Mouse (Mus musculus) heart, embryonic 12.5 days (tissue): ENCODE measurements at regions not wholly inside any gene's neighbourhood (a gene's known extent, or its start where the extent isn't known, plus 50 kb on each side); places are given as distances from the start of the nearest gene placed in this dataset.

Experiments
- ATAC-seq: fragments of 200-750 bp; cut with Nextera tagmentation; 2 replicates; pipeline ENCODE4 v1.8.0; 2017; ENCODE audit warnings: moderate TSS enrichment, moderate library complexity; ENCODE audit not compliant: insufficient number of reproducible peaks, low FRiP score
- H3K27ac ChIP-seq: fragments of 300-500 bp; sonication (generic); 2 replicates; pipeline ENCODE4 v1.5.1; 2016; ENCODE audit warnings: mild to moderate bottlenecking, moderate library complexity; ENCODE audit not compliant: poor library complexity, severe bottlenecking
- H3K27me3 ChIP-seq: fragments of 300-500 bp; sonication (generic); replicated peaks from 2 replicates; pipeline ENCODE4 v1.6.1; 2016; ENCODE audit warnings: mild to moderate bottlenecking, moderate library complexity
- H3K36me3 ChIP-seq: fragments of 300-500 bp; sonication (generic); 2 replicates; pipeline ENCODE4 v1.6.1; 2016; ENCODE audit warnings: mild to moderate bottlenecking, moderate library complexity
- H3K4me1 ChIP-seq: fragments of 300-500 bp; sonication (generic); replicated peaks from 2 replicates; pipeline ENCODE4 v1.6.1; 2016; ENCODE audit warnings: mild to moderate bottlenecking
- H3K4me2 ChIP-seq: fragments of 300-500 bp; sonication (generic); 2 replicates; pipeline ENCODE4 v1.6.1; 2016; ENCODE audit warnings: mild to moderate bottlenecking, moderate library complexity
- H3K4me3 ChIP-seq: fragments of 300-500 bp; sonication (generic); 2 replicates; pipeline ENCODE4 v1.5.1; 2016; ENCODE audit warnings: mild to moderate bottlenecking
- H3K9ac ChIP-seq: fragments of 300-500 bp; sonication (generic); 2 replicates; pipeline ENCODE4 v1.6.1; 2016; ENCODE audit warnings: mild to moderate bottlenecking, moderate library complexity
- H3K9me3 ChIP-seq: fragments of 300-500 bp; sonication (generic); replicated peaks from 2 replicates; pipeline ENCODE4 v1.6.1; 2016; ENCODE audit warnings: mild to moderate bottlenecking, moderate library complexity
- WGBS: fragments of 180-500 bp; shearing (Covaris S2); methylation state at CpG from one replicate; pipeline ENCODE4 v1.1.7; 2016; 5-methylcytosine and 5-hydroxymethylcytosine counted together

GRCm38 (mm10) chr14:100792094-100792493 is 408.0 kb downstream of the Prr30 start:
- Histone ChIP-seq H3K9ac (no peak overlapping the region), H3K4me1 (no peaks in the 10 kb centered on the region), H3K4me2 (no peak overlapping the region), H3K4me3 (no peak overlapping the region), H3K9me3 (no peaks in the 10 kb centered on the region), H3K36me3 (no peaks in the 10 kb centered on the region), H3K27ac (no peak overlapping the region), H3K27me3 (no peaks in the 10 kb centered on the region)
- WGBS: 77% methylated on average over 4 of the region's 4 CpGs
- ATAC-seq: no peak

- Histone ChIP-seq H3K4me2 (no peak overlapping the region), H3K27ac (no peak overlapping the region), H3K27me3 (no peaks in the 10 kb centered on the region), H3K9me3 (no peaks in the 10 kb centered on the region), H3K4me1 (no peaks in the 10 kb centered on the region), H3K36me3 (no peaks in the 10 kb centered on the region), H3K9ac (no peak overlapping the region), H3K4me3 (no peak overlapping the region)
- no peak for ATAC-seq
- WGBS: 68% methylated on average over 3 of the region's 3 CpGs
Observed at GRCm38 (mm10) chr14:100781882-100782281, 418.2 kb downstream of the Prr30 start.

GRCm38 (mm10) chr14:100753951-100754350 is 446.2 kb downstream of the Prr30 start:
- Histone ChIP-seq H3K9ac (no peak overlapping the region), H3K27me3 (no peaks in the 10 kb centered on the region), H3K36me3 (no peaks in the 10 kb centered on the region), H3K4me1 (peaks cover 13% of the 10 kb centered on the region), H3K9me3 (no peaks in the 10 kb centered on the region), H3K4me2 (no peak overlapping the region), H3K4me3 (no peak overlapping the region), H3K27ac (no peak overlapping the region)
- no peak for ATAC-seq
- 38% methylated on average over 2 of the region's 2 CpGs for WGBS

GRCm38 (mm10) chr14:100752746-100753145 is 447.4 kb downstream of the Prr30 start:
- Histone ChIP-seq H3K4me3 (no peak overlapping the region), H3K4me2 (no peak overlapping the region), H3K36me3 (no peaks in the 10 kb centered on the region), H3K27ac (no peak overlapping the region), H3K27me3 (no peaks in the 10 kb centered on the region), H3K4me1 (peaks cover 13% of the 10 kb centered on the region), H3K9ac (no peak overlapping the region), H3K9me3 (no peaks in the 10 kb centered on the region)
- no peak for ATAC-seq
- WGBS: 64% methylated on average over 10 of the region's 10 CpGs

- Histone ChIP-seq H3K4me1 (peaks cover 13% of the 10 kb centered on the region), H3K4me2 (peak overlapping the region; percentile 70), H3K36me3 (no peaks in the 10 kb centered on the region), H3K27me3 (no peaks in the 10 kb centered on the region), H3K4me3 (peak overlapping the region; percentile 46), H3K9me3 (no peaks in the 10 kb centered on the region), H3K27ac (peak overlapping the region; percentile 94), H3K9ac (peak overlapping the region; percentile 75)
- ATAC-seq: peak; percentile 97
- WGBS: 9% methylated on average over 19 of the region's 19 CpGs
Observed at GRCm38 (mm10) chr14:100749737-100750541, 450.2 kb downstream of the Prr30 start.

GRCm38 (mm10) chr14:100735276-100735675 is 450.8 kb upstream of the Klf12 start:
- Histone ChIP-seq H3K27ac (no peak overlapping the region), H3K4me1 (no peaks in the 10 kb centered on the region), H3K4me3 (no peak overlapping the region), H3K27me3 (no peaks in the 10 kb centered on the region), H3K4me2 (no peak overlapping the region), H3K36me3 (no peaks in the 10 kb centered on the region), H3K9ac (no peak overlapping the region), H3K9me3 (peaks cover 3% of the 10 kb centered on the region; the same call in 1 of the 2 replicates)
- WGBS: 62% methylated on average over 4 of the region's 4 CpGs
- no peak for ATAC-seq

GRCm38 (mm10) chr14:100728433-100728832 is 444.0 kb upstream of the Klf12 start:
- no peak overlapping the region for H3K4me2 ChIP-seq
- H3K9ac ChIP-seq: no peak overlapping the region
- H3K9me3 ChIP-seq: 0 out of 2 replicates have a peak, but pooled peaks cover under 1% of the 10 kb centered on the region
- no peak for ATAC-seq
- WGBS: 66% methylated on average over 4 of the region's 4 CpGs
- no peak overlapping the region for H3K4me3 ChIP-seq
- H3K27me3 ChIP-seq: no peaks in the 10 kb centered on the region
- H3K4me1 ChIP-seq: 0 out of 2 replicates have a peak, but pooled peaks cover 7% of the 10 kb centered on the region
- no peaks in the 10 kb centered on the region for H3K36me3 ChIP-seq
- no peak overlapping the region for H3K27ac ChIP-seq

- no peak overlapping the region for H3K4me2 ChIP-seq
- WGBS: 68% methylated on average over 2 of the region's 2 CpGs
- no peak overlapping the region for H3K9ac ChIP-seq
- H3K27me3 ChIP-seq: no peaks in the 10 kb centered on the region
- H3K36me3 ChIP-seq: no peaks in the 10 kb centered on the region
- no peak overlapping the region for H3K27ac ChIP-seq
- H3K4me1 ChIP-seq: 0 out of 2 replicates have a peak, but pooled peaks cover 7% of the 10 kb centered on the region
- ATAC-seq: no peak
- no peaks in the 10 kb centered on the region for H3K9me3 ChIP-seq
- no peak overlapping the region for H3K4me3 ChIP-seq
Observed at GRCm38 (mm10) chr14:100727701-100728100, 443.2 kb upstream of the Klf12 start.

GRCm38 (mm10) chr14:100724962-100725361 is 440.5 kb upstream of the Klf12 start:
- ATAC-seq: no peak
- H3K9me3 ChIP-seq: no peaks in the 10 kb centered on the region
- 84% methylated on average over 8 of the region's 8 CpGs for WGBS
- H3K4me2 ChIP-seq: no peak overlapping the region
- H3K4me3 ChIP-seq: no peak overlapping the region
- no peaks in the 10 kb centered on the region for H3K36me3 ChIP-seq
- no peaks in the 10 kb centered on the region for H3K27me3 ChIP-seq
- 0 out of 2 replicates have a peak, but pooled peaks cover 11% of the 10 kb centered on the region for H3K4me1 ChIP-seq
- H3K27ac ChIP-seq: no peak overlapping the region
- H3K9ac ChIP-seq: no peak overlapping the region

GRCm38 (mm10) chr14:100720667-100721066 is 436.2 kb upstream of the Klf12 start:
- Histone ChIP-seq H3K27ac (no peak overlapping the region), H3K4me3 (no peak overlapping the region), H3K36me3 (no peaks in the 10 kb centered on the region), H3K4me2 (no peak overlapping the region), H3K9me3 (peaks cover 4% of the 10 kb centered on the region), H3K9ac (no peak overlapping the region), H3K27me3 (no peaks in the 10 kb centered on the region), H3K4me1 (0 out of 2 replicates have a peak, but pooled peaks cover 8% of the 10 kb centered on the region)
- no peak for ATAC-seq
- 50% methylated on average over 1 of the region's 1 CpGs for WGBS

GRCm38 (mm10) chr14:100714952-100715351 is 430.5 kb upstream of the Klf12 start:
- Histone ChIP-seq H3K36me3 (no peaks in the 10 kb centered on the region), H3K4me2 (no peak overlapping the region), H3K9ac (no peak overlapping the region), H3K4me1 (0 out of 2 replicates have a peak, but pooled peaks cover 4% of the 10 kb centered on the region), H3K27ac (no peak overlapping the region), H3K27me3 (no peaks in the 10 kb centered on the region), H3K9me3 (peaks cover 4% of the 10 kb centered on the region), H3K4me3 (no peak overlapping the region)
- 76% methylated on average over 2 of the region's 2 CpGs for WGBS
- no peak for ATAC-seq
